Mouse (Mus musculus) forebrain, embryonic 11.5 days (tissue): ENCODE measurements around the gene Mia2. TPM values are rescaled to one million over a fixed set of nuclear protein-coding genes. Genes with fewer than 3 reads are reported as not detected.

Experiments
- ATAC-seq: fragments of 200-750 bp; cut with Nextera tagmentation; replicated peaks from 2 replicates; pipeline ENCODE4 v1.8.0; 2017; ENCODE audit warnings: moderate TSS enrichment; ENCODE audit not compliant: low FRiP score
- DNase-seq: peaks from one replicate; pipeline ENCODE4 v3.0.0-alpha.2; 2017; ENCODE audit warnings: low spot score
- H3K27ac ChIP-seq: fragments of 300-500 bp; sonication (generic); 2 replicates; pipeline ENCODE4 v1.5.1; 2014; ENCODE audit warnings: low read depth, low read length
- H3K27me3 ChIP-seq: fragments of 300-500 bp; sonication (generic); 2 replicates; pipeline ENCODE4 v1.6.1; 2014; ENCODE audit warnings: mild to moderate bottlenecking, low read length, mixed read lengths; ENCODE audit not compliant: control insufficient read depth, insufficient read depth
- H3K36me3 ChIP-seq: fragments of 300-500 bp; sonication (generic); 2 replicates; pipeline ENCODE4 v1.6.1; 2014; ENCODE audit warnings: mild to moderate bottlenecking, low read length, moderate library complexity, mixed read lengths; ENCODE audit not compliant: control insufficient read depth, insufficient read depth
- H3K4me1 ChIP-seq: fragments of 300-500 bp; sonication (generic); replicated peaks from 2 replicates; pipeline ENCODE4 v1.6.1; 2014; ENCODE audit warnings: low read length, mixed read lengths; ENCODE audit not compliant: control insufficient read depth, insufficient read depth
- H3K4me2 ChIP-seq: fragments of 300-500 bp; sonication (generic); 2 replicates; pipeline ENCODE4 v1.6.1; 2014; ENCODE audit warnings: low read depth, mild to moderate bottlenecking, low read length, moderate library complexity, mixed read lengths; ENCODE audit not compliant: severe bottlenecking
- H3K4me3 ChIP-seq: fragments of 300-500 bp; sonication (generic); 2 replicates; pipeline ENCODE4 v1.5.1; 2014; ENCODE audit warnings: low read depth, low read length
- H3K9ac ChIP-seq: fragments of 300-500 bp; sonication (generic); 2 replicates; pipeline ENCODE4 v1.6.1; 2014; ENCODE audit warnings: low read length
- H3K9me3 ChIP-seq: fragments of 300-500 bp; sonication (generic); 2 replicates; pipeline ENCODE4 v1.6.1; 2016; ENCODE audit warnings: low read length, mixed read lengths; ENCODE audit not compliant: control insufficient read depth
- WGBS: fragments of 180-500 bp; shearing (Covaris S2); extraction: QIAGEN DNeasy Blood & Tissue Kit; methylation state at CpG from one replicate; pipeline ENCODE4 v1.1.7; 2014; 5-methylcytosine and 5-hydroxymethylcytosine counted together
- polyA plus RNA-seq: library from polyadenylated mRNA; unstranded; fragments of >200 nt; fragmentation: Nextera tagmentation; extraction: Ambion mirVana; gene quantifications from 2 replicates; pipeline ENCODE4 v1.2.1, GENCODE M21; 2014

The Mia2 gene
- polyA plus RNA-seq, 1 experiment from 2014 or later = 55.2 TPM

GRCm38 (mm10) chr12:59076996-59077395, 18.6 kb upstream of the Mia2 start:
- Histone ChIP-seq H3K4me3 (no peak overlapping the region), H3K4me2 (no peak overlapping the region), H3K27me3 (no peaks in the 10 kb centered on the region), H3K9me3 (no peaks in the 10 kb centered on the region), H3K9ac (no peak overlapping the region), H3K27ac (no peak overlapping the region), H3K36me3 (peaks cover 7% of the 10 kb centered on the region), H3K4me1 (no peaks in the 10 kb centered on the region)
- WGBS = 93% methylated on average over 3 of the region's 3 CpGs
- DNase-seq = no peak
- no peak for ATAC-seq

DNA sequence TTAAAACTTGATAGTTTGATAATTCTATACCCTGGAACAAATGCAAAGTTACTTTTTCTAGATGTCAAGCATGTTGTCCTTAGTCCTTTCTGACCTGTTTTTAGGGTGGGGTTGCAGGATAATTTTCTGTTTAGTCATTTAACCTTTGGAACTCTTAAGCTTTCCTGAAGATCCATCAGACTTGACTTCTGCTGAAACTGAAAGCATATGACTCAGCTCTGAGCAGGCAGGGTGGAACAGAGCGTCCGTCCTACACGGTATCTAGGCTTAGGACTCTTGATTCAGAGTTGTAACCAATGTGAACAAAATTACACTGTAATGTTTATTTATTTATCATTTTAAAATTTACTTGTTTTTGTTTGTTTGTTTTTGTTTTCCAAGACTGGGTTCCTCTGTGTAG, 17.7 kb upstream of the Mia2 start:
- Histone ChIP-seq H3K36me3 (no peaks in the 10 kb centered on the region; the same call in 1 of the 2 replicates), H3K9me3 (no peaks in the 10 kb centered on the region), H3K4me3 (no peak overlapping the region), H3K27me3 (no peaks in the 10 kb centered on the region), H3K4me2 (no peak overlapping the region), H3K27ac (no peak overlapping the region), H3K4me1 (no peaks in the 10 kb centered on the region), H3K9ac (no peak overlapping the region)
- no peak for DNase-seq
- WGBS = 98% methylated on average over 3 of the region's 3 CpGs
- ATAC-seq = no peak

DNA sequence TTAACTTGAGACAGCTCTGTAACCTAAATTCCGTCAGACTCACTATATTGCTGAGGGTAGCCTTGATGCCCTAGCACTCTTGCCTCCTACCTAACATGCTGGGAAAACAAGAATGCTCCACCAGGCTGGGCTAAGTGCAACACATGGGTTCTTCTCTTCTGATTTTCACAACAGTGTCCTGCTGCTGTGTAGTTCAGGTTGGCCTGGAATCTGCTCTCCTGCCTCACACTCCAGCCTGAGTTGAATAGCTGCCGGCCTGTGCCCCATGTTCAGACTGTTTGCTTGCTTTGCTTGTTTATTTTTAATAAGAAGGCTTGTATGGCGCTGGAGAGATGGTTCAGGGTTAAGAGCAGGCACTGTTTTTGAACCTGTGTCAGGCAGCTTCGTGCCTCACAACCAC, 15.1 kb upstream of the Mia2 start:
- 91% methylated on average over 4 of the region's 4 CpGs for WGBS
- Histone ChIP-seq H3K9ac (no peak overlapping the region), H3K4me1 (no peaks in the 10 kb centered on the region), H3K27me3 (no peaks in the 10 kb centered on the region), H3K27ac (no peak overlapping the region), H3K4me3 (no peak overlapping the region), H3K9me3 (no peaks in the 10 kb centered on the region), H3K36me3 (no peaks in the 10 kb centered on the region), H3K4me2 (no peak overlapping the region)
- DNase-seq = no peak
- no peak for ATAC-seq

DNA sequence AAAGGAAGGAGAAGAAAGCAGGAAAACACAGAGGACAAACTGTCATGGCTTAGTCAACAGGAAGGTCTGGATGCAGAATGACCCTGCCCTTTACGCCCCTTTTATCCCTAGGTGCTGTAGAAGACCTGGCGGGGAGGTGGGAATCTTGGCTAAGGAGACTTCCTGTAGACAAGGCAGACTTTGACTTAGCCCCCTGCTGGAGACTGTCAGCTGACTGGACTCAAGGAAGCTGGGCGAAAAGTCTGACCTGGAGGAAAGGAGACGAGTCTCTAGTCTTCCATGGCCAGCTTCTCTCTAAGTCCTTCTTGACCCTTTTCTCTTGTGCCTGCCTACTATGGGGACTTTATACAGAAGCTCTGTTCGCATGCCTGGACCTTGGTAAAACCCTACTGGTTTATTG, 11.2 kb upstream of the Mia2 start:
- no peak for DNase-seq
- Histone ChIP-seq H3K4me3 (no peak overlapping the region), H3K36me3 (no peaks in the 10 kb centered on the region), H3K9me3 (no peaks in the 10 kb centered on the region), H3K4me1 (no peaks in the 10 kb centered on the region), H3K9ac (no peak overlapping the region), H3K27ac (no peak overlapping the region), H3K4me2 (no peak overlapping the region), H3K27me3 (no peaks in the 10 kb centered on the region)
- WGBS = 77% methylated on average over 5 of the region's 5 CpGs
- ATAC-seq = no peak

DNA sequence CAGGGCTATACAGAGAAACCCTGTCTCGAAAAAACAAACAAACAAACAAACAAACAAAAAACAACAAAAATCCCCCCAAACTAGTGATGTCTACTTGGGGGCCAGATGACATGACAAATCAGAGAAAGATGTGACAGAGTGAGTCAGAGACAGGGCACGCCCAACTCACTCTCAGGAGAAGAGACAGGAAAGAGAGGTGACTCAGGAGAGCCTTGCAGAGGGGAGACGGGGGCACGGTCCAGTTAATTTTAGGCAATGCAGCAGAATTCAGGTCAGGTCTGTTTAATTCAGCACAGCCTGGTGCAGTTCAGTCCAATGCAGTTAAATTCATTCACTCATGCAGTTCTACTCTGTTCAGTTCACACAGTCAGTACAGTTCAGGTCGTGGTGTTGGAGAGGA, 9.4 kb upstream of the Mia2 start:
- H3K4me3 ChIP-seq = no peak overlapping the region
- H3K27me3 ChIP-seq = no peaks in the 10 kb centered on the region
- 83% methylated on average over 5 of the region's 5 CpGs for WGBS
- H3K27ac ChIP-seq = no peak overlapping the region
- H3K9me3 ChIP-seq = no peaks in the 10 kb centered on the region
- no peaks in the 10 kb centered on the region for H3K4me1 ChIP-seq
- H3K9ac ChIP-seq = no peak overlapping the region
- H3K4me2 ChIP-seq = no peak overlapping the region
- no peaks in the 10 kb centered on the region for H3K36me3 ChIP-seq
- DNase-seq = no peak
- ATAC-seq = no peak

DNA sequence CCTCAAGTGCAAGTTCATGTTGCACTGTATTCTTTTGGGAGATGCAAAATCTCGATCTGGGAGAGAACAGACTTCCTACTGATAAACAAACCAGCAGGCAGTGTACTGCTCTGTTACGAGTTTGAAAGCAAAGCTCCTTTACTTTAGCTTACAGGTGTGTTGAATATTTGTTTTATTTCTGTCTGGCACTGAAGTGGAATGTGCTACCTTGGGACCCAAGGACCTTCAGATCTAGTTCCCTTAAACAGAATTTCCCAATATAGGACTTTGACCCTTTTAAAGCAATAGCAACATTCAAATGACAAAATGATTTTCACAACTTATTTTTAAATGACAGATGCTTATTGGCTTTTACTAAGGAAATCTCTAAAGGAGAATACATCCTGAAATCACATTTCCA, 2.1 kb upstream of the Mia2 start:
- Histone ChIP-seq H3K9ac (no peak overlapping the region), H3K36me3 (no peaks in the 10 kb centered on the region), H3K4me2 (no peak overlapping the region), H3K4me1 (no peaks in the 10 kb centered on the region), H3K27ac (no peak overlapping the region), H3K9me3 (no peaks in the 10 kb centered on the region), H3K27me3 (no peaks in the 10 kb centered on the region), H3K4me3 (no peak overlapping the region)
- ATAC-seq (no peak), DNase-seq (no peak)
- 70% methylated on average over 2 of the region's 2 CpGs for WGBS

DNA sequence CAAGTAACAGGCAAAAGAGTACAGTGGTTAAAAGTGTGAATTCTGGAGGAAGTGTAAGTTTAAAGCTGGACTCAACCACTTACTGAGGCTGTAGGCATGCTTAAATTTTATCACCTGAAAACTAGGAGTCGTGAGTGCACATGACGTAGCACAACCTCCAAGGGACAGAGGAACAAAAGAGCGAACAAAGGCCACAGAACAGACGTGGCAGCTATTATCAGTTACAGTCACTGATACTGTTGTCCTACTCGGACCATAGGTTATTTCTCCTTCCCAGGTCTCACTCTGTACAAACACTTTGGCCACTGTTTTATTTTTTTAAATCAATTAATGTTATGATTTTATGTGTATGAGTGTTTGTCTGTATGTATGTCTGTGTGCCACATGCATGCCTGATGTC, 9.2 kb downstream of the Mia2 start:
- H3K9ac ChIP-seq = no peak overlapping the region
- H3K4me3 ChIP-seq = no peak overlapping the region
- H3K9me3 ChIP-seq = no peaks in the 10 kb centered on the region
- no peak for DNase-seq
- no peak overlapping the region for H3K27ac ChIP-seq
- no peak for ATAC-seq
- WGBS = 72% methylated on average over 5 of the region's 5 CpGs
- H3K4me2 ChIP-seq = no peak overlapping the region
- no peaks in the 10 kb centered on the region for H3K4me1 ChIP-seq
- H3K36me3 ChIP-seq = no peaks in the 10 kb centered on the region
- H3K27me3 ChIP-seq = no peaks in the 10 kb centered on the region

DNA sequence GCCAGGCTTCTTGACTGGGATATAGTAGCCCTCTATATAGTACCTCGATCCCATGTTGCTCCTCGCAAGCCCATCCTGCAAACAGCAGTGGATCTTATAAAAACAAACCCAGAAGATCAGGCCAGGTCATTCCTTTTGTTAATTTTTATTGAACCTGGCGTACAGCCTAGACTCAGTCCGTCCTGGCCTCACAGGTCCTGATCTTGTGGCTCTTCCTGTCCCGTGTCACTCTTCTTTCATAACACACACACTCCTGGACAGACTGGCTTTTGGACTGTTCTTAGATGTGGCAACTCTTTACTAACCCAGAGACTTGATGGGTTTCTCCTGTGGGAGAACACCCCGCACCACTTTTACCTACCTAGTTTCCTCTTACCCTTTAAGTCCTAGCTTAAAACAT, 10.3 kb downstream of the Mia2 start:
- no peaks in the 10 kb centered on the region for H3K36me3 ChIP-seq
- WGBS = 91% methylated on average over 6 of the region's 6 CpGs
- ATAC-seq = no peak

DNA sequence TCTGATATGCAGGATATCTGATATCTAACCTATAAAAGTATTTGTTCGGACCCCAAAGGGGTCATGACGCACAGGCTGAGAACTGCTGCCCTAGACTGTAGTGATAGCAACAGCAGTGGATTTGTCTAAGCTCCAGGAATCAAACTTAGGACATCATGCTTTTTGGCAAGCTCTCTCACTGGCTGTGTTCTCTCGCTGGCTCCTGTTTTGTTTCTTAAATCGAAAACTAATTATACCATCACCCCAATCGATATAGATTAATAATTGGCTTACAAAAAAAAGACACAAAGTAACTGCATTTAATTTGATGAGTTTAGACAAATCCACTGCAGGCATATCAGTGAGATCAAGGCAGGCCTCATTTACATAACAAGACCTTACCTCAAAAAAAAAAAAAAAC, 10.9 kb downstream of the Mia2 start:
- ATAC-seq = no peak
- Histone ChIP-seq H3K9ac (no peak overlapping the region), H3K27me3 (no peaks in the 10 kb centered on the region), H3K4me1 (no peaks in the 10 kb centered on the region), H3K4me2 (no peak overlapping the region), H3K36me3 (no peaks in the 10 kb centered on the region), H3K9me3 (no peaks in the 10 kb centered on the region), H3K4me3 (no peak overlapping the region), H3K27ac (no peak overlapping the region)
- 89% methylated on average over 5 of the region's 5 CpGs for WGBS
- no peak for DNase-seq

More for the DNA sequence above, 10.3 kb downstream of the Mia2 start:
- H3K9me3 ChIP-seq = no peaks in the 10 kb centered on the region
- no peak overlapping the region for H3K4me3 ChIP-seq
- DNase-seq = no peak
- no peak overlapping the region for H3K9ac ChIP-seq
- H3K27me3 ChIP-seq = no peaks in the 10 kb centered on the region
- no peak overlapping the region for H3K27ac ChIP-seq
- no peak overlapping the region for H3K4me2 ChIP-seq
- H3K4me1 ChIP-seq = no peaks in the 10 kb centered on the region
